Mouse (Mus musculus) kidney, adult 18-20 months (tissue): Measurements from ENCODE around the gene Ank3.
A peak's percentile ranks its signal among the peaks of the same experiment; 100 is the strongest.

Experiments used
- DNase-seq: peaks from one replicate; pipeline ENCODE4 v3.0.0; 2021

Gene Ank3

DNA sequence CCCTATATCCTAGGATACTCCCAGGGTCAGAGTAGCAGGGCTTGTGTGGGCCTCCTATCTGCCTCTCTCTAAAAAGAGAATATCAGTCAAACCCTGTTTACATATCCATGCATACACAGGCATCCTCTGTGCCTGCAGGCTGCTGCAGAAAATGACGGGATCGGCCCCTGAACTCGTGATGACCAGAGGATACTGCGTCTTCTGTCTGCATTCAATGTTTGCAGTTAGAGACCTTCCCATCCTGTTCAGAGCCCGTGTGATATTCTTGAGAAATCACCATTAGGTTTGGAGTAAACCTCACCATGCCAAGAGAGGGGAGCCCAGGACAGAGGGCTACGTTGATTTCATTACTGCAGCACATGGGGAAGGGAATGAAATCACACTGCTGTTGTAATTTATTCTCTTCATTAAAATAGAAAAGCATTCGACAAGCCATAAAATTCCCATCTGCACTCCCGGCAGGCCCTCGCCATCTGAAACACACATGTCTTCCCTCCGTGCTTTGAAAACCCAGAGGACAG, 331.8 kb downstream of the Ank3 start:
- DNase-seq = no peak

DNA sequence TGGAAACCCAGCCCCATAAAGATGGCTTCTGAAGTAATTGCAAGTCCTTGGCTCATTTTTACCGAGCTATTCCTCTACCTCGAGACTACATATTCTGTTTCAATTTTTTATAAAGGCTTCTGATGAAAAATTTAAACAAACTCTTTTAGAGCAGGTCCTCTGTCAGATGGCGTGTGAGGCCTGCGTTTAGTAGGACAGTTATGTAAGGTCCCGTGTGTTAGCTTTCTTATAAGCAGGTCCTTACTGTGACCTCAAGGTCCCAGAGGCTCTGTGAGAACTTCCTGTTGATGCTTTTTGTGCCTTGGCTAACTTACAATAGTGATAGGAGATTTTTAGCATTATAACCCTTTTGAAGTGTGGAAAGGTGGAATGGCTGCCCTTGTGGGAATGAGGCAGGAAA, 332.8 kb downstream of the Ank3 start:
- no peak for DNase-seq

DNA sequence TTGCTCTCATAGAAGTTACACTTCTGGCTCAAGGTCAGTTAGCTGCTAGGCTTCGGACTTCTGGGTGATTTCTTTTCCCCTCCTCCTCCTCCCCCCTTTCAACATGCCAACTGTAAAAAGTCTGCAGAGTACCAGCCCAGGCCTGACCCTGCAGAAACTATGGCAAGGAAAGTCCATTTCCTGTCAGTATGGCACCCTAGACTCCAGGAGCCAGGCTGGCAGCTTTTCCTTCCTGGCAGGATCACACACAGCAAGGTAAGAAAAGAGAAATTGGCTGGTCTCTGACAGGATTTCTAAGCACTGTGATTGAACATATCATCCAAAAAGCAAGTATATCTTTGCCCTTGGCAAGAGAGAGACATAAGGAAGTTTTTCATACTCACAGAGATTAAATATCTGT, 333.3 kb downstream of the Ank3 start:
- no peak for DNase-seq

DNA sequence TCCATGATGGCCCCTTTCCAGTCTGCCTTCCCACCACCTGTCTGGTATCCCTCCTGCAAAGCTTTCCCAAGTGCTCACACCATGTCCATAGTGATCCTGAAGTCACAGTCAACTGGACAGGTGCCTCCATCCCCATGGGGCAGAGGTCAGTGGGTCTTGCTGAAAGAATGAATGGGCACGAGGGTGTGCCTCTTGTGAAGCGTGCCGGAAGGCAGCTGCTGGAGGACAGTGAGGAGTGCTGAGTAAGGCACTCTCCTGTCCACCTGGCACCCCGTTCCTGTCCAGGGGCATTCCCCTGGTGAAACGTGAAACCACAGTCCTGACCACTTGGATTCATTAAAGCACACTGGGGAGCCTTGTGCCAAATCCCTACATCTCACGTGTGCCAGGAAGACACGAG, 337.7 kb downstream of the Ank3 start:
- no peak for DNase-seq

DNA sequence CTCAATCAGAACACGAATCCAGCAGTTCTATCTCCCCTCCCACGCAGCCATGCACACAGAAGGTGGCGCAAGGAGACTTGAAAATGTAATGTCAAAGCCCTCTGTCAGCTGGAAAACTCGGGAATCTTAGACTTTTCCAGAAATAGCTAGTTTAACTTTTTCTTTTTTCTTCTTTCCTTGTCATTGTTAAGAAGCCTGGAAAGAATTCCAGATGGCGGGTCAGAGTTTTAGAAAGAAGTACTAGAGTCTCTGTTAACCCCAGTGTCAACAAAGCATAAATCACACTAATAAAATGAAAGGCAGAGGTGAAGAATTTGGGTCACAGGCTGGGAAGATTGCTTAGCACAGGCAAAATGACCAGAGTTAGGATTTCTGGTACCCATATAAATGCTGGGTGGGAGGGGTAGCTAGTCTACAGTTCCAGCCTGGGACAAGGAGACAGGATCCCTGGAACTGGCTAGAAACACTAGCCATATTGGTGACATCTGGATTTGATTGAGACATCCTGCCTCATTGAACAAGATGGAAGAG, 340.2 kb downstream of the Ank3 start:
- no peak for DNase-seq

DNA sequence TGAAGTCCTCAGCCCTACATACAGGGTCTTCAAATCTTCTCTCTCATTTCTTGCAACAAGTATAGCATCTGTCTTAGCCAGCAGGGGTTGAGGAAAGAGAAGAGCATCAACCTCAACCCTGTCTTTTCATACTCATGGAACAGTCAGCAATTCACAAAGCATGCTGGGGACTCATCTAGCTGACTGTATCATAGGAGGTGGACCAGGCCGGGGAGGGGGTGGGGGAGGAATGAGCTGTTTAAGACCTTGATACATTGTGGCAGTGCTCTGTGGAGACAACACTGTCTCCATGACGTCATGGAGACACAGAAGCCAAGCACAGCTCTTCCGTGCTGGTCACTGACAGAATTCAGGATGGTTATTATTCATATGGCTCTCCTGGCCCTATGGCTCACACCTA, 344.0 kb downstream of the Ank3 start:
- DNase-seq = no peak

DNA sequence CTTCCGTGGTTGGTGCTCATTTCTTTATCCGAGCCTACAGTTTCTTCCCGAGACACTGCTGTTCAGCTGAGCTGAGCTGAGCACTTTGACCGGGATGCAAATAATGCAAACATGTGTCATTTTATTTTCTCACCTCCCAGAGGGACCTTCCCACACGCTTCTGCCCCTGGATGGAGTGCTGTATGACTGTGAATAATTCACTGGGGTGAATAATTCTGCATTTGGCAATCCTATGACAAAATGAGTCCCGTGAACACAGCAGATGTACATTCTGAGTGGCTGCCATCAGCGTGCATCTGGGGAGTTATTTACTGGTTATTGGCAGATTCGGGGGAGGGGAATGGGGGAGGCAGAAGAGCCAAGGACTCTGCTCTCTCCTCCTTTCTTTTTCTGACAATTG, 345.6 kb downstream of the Ank3 start:
- no peak for DNase-seq

DNA sequence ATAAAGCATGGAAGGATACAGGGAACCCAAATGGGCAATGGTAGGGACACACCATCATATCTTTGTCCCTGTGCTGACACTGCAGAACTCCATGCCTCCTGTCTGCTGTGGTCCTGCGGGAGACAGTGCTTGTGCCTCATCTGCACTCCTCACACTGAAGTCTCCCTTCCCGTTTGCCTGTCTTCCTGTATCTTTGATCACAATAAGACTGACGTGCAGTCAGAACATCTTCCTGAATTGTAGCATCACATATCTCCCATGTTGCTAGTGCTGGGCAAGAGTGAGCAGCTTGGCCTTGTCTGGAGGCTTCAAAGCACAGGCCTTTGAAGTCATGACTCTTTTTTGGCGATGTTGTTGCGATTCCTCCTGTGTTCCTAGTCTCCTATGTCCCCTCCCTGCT, 346.3 kb downstream of the Ank3 start:
- no peak for DNase-seq

DNA sequence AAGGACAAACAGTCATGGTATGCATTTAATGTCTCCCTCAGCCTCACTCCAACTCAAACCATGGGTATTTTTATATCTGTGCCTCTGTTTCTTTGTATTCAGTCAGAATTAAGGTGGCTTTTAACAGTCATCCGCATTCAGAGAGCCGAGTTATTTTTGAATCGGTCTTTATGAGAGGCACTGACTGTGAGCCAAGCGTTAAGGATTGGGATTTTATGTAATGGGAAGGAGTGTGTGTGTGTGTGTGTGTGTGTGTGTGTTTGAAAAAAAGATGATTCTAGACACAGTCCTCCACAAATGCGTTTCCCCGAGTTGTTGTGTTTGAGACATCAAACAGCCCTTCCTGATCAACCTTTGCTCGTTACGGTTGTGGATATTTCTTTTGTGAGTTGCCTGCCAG, 347.7 kb downstream of the Ank3 start:
- no peak for DNase-seq

DNA sequence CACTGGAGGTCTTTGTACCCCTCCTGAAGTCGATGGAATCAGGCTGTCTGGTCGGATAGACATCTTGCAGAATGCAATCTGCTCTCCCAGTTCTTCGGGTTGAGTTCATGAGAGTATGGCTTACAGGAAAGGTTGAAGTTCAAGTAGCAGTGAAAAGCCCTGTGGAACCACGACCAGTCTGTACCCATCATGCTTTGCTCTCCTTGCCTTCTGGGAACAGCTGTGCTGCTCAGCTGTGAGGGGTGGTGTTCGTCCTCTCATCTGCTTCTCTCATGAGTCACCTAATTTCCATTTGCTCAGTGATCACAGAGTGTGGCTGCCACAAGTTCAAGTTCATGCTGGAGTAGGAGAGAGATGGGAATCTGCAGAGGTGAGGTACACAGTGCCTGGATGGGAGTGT, 348.2 kb downstream of the Ank3 start:
- DNase-seq = no peak

DNA sequence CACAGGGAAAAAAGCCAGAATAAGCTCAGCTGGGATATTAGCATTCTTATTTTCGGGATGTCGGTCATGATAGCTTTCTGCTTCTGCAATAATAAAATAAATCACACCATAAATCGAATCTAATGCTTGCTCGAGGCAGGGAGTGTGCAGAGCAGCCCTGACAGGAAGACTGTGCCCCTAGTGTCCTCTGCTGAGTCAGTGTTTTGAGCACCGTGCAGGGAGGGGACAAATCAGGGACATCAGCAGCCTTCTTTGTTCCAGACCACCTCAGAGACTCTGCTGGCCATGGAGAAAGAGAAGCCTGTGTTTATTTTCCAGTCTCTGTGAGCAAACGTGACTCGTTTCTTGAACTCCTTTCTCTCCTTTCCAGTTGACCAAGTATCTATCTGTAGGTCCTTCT, 352.8 kb downstream of the Ank3 start:
- no peak for DNase-seq

DNA sequence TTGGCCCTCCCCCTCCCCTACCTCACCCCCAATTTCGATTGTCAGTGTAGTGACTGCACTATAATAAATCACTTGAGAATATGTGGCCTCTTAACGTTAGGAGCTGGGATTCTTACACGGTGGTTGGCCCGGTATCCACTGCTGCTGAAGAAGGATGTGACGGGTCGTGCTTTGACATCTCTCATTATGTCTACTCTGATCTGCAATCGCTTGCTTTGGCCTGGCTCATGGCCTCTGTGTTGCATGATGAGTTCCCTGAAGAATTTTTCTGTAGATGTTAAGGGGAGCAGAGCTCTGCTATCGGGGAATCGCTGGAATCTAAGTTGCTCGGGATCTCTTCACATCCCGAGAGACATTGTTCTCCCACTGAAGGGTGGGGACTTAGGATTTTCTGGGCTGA, 354.9 kb downstream of the Ank3 start:
- DNase-seq = no peak

DNA sequence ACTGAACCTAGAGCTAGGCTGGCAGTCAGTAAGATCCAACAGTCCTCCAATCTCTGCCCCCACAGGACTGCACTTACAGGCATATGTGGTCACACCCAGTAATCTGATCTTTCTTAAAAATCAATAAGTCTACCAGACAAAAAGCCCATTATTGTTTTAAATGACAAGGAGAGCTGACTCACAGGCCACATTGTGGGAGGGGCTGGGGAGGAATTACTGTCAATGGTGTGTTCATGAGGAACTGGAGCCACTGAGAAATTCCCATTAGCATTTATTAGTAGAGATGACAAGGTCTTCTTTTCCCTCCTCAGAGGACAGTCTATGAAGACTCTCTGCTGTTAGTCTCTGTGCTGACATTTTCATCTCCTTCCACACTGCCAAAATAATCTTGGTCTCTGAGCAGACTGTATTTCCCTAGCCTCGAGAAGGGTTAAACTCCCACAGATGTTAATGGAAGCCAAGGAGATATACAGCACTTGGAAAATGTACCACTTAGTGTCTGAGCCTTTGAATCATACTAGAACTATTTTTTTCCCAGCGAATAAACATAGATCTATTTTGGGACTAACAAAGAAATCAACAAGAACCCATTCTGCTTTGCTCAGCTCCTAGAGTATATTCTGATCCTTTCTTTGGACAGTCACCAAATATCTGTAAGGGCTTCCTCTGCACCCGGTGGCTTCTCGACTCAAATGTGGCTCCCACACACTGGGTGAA, 358.5 kb downstream of the Ank3 start:
- no peak for DNase-seq

DNA sequence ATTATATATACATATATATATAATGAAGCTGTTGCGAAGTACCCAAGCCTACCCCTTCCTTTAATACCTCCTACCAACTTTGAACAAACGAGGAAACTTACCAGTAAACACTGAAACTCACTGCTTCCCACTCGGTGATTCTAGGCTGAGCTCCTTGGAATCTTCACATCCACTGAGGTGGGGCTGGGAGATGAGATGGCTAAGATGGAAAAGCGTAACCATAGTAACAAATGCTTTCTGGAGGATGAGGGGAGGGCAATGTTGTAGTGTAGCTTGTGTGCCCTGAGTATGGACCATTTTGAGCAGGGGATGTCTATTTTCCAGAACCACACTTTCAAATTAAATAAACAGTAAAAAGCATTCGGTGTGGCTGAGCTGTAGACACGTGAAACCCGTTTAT, 364.4 kb downstream of the Ank3 start:
- DNase-seq = no peak

DNA sequence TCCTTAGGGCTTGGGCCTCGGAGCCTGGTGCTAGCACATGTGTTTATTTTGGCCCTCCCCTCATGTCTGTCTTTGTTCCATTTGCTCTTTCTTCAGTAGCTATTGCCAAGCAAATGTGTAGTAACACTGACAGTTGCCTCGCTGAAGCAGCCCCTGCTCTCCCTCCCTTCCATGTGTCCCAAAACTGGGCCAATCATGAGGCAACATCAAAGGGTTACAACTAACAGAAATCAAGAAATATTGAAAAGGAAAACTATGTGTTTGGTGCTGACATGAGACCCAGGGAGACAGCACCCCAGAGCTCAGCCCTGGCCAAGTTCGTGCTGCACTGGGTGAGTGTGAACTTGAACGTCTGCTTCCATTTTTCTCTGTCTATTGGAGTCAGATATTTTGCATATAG, 365.8 kb downstream of the Ank3 start:
- no peak for DNase-seq

DNA sequence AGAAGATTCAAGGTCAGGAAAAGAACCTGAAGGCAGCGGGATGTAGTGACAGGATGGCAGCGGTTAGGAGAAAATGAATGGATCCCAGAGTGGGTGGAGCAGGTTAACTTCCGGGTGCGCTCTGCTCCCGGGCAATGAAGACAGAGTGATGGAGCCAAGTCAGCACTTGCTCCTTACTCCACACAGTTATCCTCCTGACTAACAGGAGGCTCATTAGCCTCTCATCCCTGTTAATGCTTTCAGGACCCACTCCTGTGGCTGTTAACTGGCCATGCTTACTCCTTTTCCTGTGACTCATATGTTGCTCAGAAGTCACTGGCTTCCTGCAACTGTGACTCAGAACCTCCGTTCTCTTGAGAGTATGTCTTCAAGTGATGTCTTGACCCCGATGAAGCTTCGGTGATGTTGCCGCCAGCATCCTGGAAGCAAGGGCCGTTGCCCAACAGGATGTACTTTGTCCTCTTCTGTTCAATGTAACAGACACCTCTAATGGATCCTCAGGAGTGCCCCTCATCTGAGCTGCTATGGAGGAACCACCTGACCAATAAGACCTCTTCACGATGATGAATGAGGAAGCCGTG, 378.6 kb downstream of the Ank3 start:
- DNase-seq = no peak

DNA sequence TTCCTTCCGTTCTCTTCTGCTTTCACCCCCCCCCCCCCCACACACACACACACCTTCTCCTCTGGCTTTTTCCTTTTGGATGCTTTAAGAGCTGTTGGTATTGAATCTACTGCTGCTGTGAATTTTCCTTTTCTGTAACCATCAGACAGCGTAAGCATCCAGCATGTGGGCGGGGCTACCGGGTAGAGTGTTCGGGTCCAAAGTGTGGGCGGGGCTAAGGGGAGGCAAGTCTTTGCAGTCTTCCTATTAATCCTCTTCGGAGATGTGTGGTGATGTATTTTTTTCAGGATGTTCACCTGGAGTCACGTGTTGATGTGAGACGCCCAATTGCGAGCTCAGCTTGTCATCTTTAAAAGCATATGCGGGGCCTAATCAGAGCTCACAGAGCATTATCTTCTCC, 379.2 kb downstream of the Ank3 start:
- DNase-seq = no peak

DNA sequence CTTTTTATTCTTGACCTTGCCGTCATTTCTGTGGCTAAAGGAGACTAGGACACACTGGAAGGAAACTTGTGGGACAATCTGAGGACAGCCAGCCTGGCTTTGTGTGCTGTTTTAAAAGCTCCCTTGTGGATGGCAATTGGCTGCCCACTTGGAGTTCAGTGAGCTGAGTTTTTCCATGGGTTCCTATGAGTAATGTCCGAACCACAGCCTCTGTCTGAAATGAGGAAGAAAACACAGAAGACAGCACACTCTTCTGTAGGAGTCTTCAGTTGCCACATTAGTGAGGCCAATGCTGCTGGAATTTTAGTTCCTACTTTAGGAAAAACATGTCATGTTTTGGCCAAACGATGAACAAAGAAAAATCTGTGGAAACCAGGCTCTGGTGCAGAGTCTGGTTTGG, 380.7 kb downstream of the Ank3 start:
- DNase-seq = no peak

DNA sequence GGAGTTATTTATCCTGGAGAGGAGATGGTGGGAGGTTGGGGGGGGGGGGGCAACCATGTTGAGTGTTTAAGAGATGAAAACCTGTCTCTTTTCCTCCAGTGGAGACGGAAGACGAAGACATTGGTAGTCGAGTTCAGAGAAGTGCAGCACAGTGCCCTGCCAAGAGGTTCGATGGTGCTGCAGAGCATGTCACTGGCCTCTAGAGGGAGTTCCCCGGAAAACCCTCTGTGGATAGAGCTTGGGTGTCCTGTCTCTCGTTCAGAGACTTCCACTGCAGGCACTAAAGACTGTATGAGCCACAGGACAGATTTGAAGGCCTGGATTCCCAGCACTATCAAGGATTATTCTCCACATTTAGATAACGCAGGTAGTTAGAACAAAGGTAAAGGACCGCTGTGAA, 382.9 kb downstream of the Ank3 start:
- peak; percentile 59 for DNase-seq

DNA sequence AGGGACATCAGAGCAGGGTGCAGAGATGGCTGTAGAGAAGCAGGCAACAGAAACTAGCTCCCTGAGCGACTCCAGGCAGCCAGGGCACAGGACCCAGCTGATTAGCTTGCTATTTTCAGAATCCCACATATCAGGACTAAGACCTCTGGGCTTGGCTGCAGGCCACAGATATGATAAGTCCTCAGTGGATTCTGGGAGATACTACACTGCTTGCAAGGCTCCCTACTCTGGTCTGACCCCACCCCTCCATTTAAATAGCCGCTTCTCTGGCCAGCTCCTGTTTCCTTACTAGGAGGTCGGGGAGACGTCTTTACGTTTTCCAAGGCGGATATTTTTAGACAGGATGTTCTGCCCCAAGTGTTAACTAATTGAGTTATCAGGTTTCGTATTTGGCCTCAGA, 386.7 kb downstream of the Ank3 start:
- no peak for DNase-seq

DNA sequence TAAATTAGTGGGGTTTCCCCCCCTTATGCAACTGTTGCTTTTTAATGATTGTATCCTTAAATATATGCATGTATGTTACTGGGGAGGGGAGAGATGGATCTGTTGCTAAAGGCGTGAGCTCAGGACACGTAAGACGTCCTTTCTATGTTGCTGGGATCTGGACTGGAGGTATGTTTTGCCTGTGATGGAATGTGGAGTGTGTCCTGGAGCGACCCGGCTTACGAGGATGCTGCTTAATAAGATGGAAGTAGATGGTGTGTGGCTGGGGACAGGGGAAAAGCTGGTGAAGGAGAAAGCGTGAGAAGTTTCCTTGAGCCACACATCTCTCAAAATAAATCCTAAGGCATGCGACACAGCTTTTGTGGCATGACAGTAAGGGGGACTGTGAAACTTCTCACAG, 387.1 kb downstream of the Ank3 start:
- no peak for DNase-seq

DNA sequence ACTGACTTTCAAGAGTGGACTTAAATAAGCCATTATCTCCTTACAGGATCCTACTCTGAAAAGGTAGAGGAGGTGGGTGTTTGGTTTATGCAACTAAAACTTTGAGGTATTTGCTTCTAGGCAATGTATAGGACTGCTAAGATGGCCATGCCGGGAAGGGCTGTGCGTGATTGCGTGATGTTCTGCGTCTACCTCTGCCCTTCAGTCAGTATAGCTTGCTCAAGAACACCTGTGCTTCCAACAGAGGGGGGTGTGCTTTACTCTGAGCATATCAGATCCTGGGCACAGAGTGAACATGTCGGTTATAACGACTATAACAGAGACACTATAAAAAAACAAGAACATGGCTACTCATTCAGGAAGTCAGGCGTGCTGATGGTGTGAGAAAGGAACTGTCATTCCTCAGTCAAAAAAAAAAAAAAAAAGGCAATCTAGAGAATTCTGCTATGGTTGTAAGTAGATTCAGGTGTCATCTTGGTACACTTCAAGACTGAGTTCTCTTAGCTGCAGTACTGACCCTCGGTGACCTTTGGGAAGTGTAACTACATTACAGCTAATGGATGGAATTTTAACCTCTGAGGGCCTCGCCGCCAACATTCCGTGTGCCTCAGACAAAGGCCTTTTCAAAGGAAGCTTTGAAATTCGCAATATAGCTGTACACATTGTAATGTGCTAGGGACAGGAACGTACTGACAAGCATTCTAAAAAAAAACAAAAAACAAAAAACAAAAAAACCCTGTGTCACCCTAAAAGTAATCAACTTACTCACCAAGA, 387.8 kb downstream of the Ank3 start:
- no peak for DNase-seq

DNA sequence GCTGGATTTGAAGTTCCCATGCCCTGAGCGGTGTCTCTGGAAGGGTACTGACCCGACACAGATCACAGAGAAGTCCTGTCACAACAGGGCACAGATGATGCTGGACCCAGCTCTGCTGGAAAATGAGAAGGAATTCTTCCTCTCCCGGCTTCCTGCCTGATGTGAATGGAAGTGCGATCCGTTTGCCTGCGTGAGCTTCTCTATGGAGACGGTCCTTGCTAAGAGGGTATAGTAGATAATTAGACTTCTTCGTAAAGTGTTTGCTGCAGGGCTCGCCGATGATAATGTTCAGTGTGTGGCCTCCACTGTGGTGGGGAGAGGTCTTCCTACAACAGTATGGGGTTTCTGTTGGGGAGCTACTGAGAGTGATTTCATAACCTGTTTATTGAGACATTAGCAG, 388.8 kb downstream of the Ank3 start:
- DNase-seq = no peak

DNA sequence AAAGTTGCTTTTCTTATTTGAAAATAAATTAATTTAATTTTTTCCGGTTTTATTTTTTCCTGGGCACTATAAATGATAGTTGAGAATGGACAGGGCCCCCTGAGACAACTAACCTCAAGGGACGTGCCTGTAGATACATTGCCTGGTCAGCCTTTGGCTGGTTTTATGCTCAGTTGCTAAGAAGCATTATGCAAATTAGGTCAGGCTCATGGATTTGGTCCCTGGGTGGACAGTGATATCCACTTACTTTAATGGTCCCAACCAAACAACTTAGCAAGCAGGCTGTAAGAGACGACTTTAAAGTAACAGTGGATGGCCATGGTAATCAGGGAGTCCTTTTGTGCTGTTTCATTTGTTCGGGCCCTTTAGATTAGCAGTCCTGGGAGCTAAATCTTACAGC, 392.0 kb downstream of the Ank3 start:
- no peak for DNase-seq
